Mouse (Mus musculus) erythroblast, embryonic 14.5 days (primary cell): ENCODE results near the gene Myrf. TPM values are rescaled to one million over a fixed set of nuclear protein-coding genes. Genes with fewer than 3 reads are reported as not detected.

Experiments
- H3K27me3 ChIP-seq: 2 replicates; pipeline ENCODE4 v1.6.1; 2012; ENCODE audit warnings: inconsistent platforms; ENCODE audit not compliant: control insufficient read depth
- H3K36me3 ChIP-seq: 2 replicates; pipeline ENCODE4 v1.6.1; 2012; ENCODE audit warnings: mild to moderate bottlenecking, inconsistent platforms; ENCODE audit not compliant: control insufficient read depth
- H3K4me1 ChIP-seq: 2 replicates; pipeline ENCODE4 v1.6.1; 2012; ENCODE audit warnings: inconsistent platforms; ENCODE audit not compliant: control insufficient read depth
- H3K4me3 ChIP-seq: replicated peaks from 2 replicates; pipeline ENCODE3; 2012; ENCODE audit warnings: moderate library complexity, mild to moderate bottlenecking, inconsistent platforms
- H3K9me3 ChIP-seq: 2 replicates; pipeline ENCODE4 v1.6.1; 2012; ENCODE audit warnings: low read length, inconsistent platforms, mixed read lengths; ENCODE audit not compliant: control insufficient read depth
- GATA1 ChIP-seq: IDR thresholded peaks from 2 replicates; pipeline ENCODE4 v1.6.1; 2012; ENCODE audit warnings: low read length, inconsistent platforms, mixed read lengths
- TAL1 ChIP-seq: IDR thresholded peaks from 3 replicates; pipeline ENCODE4 v1.6.1; 2012; ENCODE audit warnings: low read length, inconsistent platforms, mixed read lengths
- polyA plus RNA-seq: library from polyadenylated mRNA; stranded (reverse); fragments of >175 nt; gene quantifications from 2 replicates; pipeline ENCODE4 v1.2.3, GENCODE M21; 2012

Gene Myrf
- polyA plus RNA-seq, 1 experiment = 0.02 TPM

- H3K4me3 ChIP-seq = no peak overlapping the region
- H3K9me3 ChIP-seq = no peaks in the 10 kb centered on the region
- TF ChIP-seq TAL1 = no peak
- TF ChIP-seq GATA1 = no peak
- peaks cover 5% of the 10 kb centered on the region; the same call in 1 of the 2 replicates for H3K36me3 ChIP-seq
- H3K4me1 ChIP-seq = peaks cover 15% of the 10 kb centered on the region
- H3K27me3 ChIP-seq = no peaks in the 10 kb centered on the region
Measured at GRCm38 (mm10) chr19:10222656-10223055, 17.9 kb downstream of the Myrf start.

- H3K9me3 ChIP-seq = no peaks in the 10 kb centered on the region
- peaks cover 5% of the 10 kb centered on the region; the same call in 1 of the 2 replicates for H3K36me3 ChIP-seq
- H3K4me3 ChIP-seq = no peak overlapping the region
- H3K27me3 ChIP-seq = no peaks in the 10 kb centered on the region
- H3K4me1 ChIP-seq = peaks cover 15% of the 10 kb centered on the region
- TF ChIP-seq GATA1 (no peak), TAL1 (no peak)
Measured at GRCm38 (mm10) chr19:10221585-10221984, 19.0 kb downstream of the Myrf start.

DNA sequence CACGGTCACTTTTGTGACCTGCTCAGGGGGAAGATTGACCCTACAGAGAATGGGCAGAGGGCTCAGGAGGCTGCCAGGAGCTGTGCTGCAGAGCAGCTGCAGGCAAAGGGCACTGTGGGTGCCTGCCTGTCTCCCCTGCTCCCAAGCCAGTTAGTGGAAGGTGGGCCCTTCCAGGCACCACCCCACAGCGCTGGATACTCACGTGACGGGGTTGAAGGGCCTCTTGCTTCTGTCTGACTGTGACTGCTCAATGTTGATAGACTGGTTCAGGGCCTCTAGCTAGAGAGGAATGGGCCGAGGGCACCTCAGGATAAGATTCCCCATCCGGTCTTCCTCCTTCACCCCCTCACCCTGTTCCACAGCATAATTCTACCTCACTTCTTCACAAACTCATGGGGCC is 21.0 kb downstream of the Myrf start:
- TF ChIP-seq TAL1 = no peak
- no peak for TF ChIP-seq GATA1
- peaks cover 16% of the 10 kb centered on the region for H3K4me1 ChIP-seq
- H3K36me3 ChIP-seq = peaks cover 5% of the 10 kb centered on the region; the same call in 1 of the 2 replicates
- H3K4me3 ChIP-seq = no peak overlapping the region
- H3K9me3 ChIP-seq = no peaks in the 10 kb centered on the region
- no peaks in the 10 kb centered on the region for H3K27me3 ChIP-seq

DNA sequence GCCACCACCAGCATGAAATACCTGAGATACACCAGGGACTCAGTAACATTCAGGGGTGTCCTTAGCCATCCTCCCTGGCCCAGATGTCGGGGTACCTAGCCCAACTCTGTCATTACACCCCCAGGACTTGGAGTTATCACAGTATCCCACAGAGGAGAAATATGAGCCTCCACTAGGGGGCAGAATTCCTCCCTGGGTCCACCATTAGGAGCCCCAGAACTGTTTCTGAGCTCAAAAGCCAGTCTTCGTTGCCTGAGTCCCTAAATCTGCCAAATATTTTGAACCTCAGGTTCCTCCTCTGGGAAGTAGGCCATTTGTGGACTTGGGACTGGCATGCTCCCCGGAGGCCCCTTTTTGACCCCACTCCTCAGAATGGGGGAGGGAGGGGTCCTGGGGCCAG is 21.4 kb downstream of the Myrf start:
- peaks cover 16% of the 10 kb centered on the region for H3K4me1 ChIP-seq
- no peak overlapping the region for H3K4me3 ChIP-seq
- TF ChIP-seq GATA1 = no peak
- TF ChIP-seq TAL1 = no peak
- no peaks in the 10 kb centered on the region for H3K27me3 ChIP-seq
- peaks cover 5% of the 10 kb centered on the region; the same call in 1 of the 2 replicates for H3K36me3 ChIP-seq
- no peaks in the 10 kb centered on the region for H3K9me3 ChIP-seq

- Histone ChIP-seq H3K36me3 (peaks cover 22% of the 10 kb centered on the region), H3K27me3 (no peaks in the 10 kb centered on the region), H3K4me1 (peaks cover 21% of the 10 kb centered on the region), H3K9me3 (no peaks in the 10 kb centered on the region), H3K4me3 (no peak overlapping the region)
- TF ChIP-seq TAL1 (no peak), GATA1 (no peak)
Measured at GRCm38 (mm10) chr19:10216101-10216500, 24.4 kb downstream of the Myrf start.

- Histone ChIP-seq H3K36me3 (peaks cover 44% of the 10 kb centered on the region), H3K4me3 (no peak overlapping the region), H3K27me3 (no peaks in the 10 kb centered on the region), H3K9me3 (no peaks in the 10 kb centered on the region), H3K4me1 (peaks cover 32% of the 10 kb centered on the region)
- no peak for TF ChIP-seq GATA1
- TF ChIP-seq TAL1 = no peak
Measured at GRCm38 (mm10) chr19:10213796-10214471, 26.6 kb downstream of the Myrf start.

GRCm38 (mm10) chr19:10210885-10211284 is 29.7 kb downstream of the Myrf start:
- Histone ChIP-seq H3K4me1 (peaks cover 32% of the 10 kb centered on the region), H3K9me3 (no peaks in the 10 kb centered on the region), H3K4me3 (no peak overlapping the region), H3K27me3 (no peaks in the 10 kb centered on the region), H3K36me3 (peaks cover 72% of the 10 kb centered on the region)
- TF ChIP-seq TAL1 (no peak), GATA1 (no peak)

DNA sequence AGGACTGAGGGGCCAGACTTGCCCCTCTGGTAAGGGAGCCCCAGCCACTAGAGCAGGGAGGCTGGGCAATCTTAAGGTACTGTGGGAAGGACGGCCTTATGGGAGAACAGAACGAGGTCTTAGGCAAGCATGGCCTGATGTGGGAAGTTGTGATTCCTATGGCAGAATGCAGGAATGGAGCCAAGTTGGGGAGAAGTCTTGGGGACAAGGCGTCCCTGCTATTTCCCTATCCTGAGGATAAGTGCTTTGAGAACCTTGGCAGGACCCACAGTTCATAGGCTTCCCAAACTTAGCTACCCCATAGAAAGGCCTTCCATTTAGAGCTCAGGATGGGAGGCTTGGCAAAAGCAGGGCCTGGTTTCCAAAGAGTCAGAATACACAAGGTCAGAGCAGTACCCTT is 31.7 kb downstream of the Myrf start:
- Histone ChIP-seq H3K9me3 (no peaks in the 10 kb centered on the region), H3K4me1 (peaks cover 44% of the 10 kb centered on the region), H3K36me3 (peaks cover 80% of the 10 kb centered on the region), H3K4me3 (no peak overlapping the region), H3K27me3 (no peaks in the 10 kb centered on the region)
- TF ChIP-seq GATA1 (no peak), TAL1 (no peak)

DNA sequence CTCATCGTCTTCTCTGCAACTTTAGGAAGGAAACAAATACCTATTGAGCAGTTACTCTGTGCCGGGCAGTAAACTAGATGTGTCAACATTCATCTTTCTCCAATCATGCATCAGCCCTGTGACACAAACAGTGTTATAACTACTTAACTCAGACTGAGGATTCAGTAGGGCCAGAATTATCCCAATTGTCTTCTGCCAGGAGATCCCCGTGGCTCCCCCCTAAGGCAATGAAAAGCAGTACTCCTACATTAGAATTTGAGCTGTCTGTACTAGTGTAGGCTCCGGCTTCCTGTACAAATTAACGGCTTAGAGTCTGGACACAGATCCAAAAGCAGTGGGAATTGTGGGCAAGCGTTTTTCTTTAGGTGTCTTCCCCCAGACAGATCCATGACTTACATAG is 35.5 kb downstream of the Myrf start:
- TF ChIP-seq GATA1 (no peak), TAL1 (no peak)
- H3K4me3 ChIP-seq = peak overlapping the region; percentile 74
- peaks cover 2% of the 10 kb centered on the region; the same call in 1 of the 2 replicates for H3K27me3 ChIP-seq
- peaks cover 47% of the 10 kb centered on the region for H3K4me1 ChIP-seq
- H3K9me3 ChIP-seq = no peaks in the 10 kb centered on the region
- H3K36me3 ChIP-seq = peaks cover 80% of the 10 kb centered on the region

DNA sequence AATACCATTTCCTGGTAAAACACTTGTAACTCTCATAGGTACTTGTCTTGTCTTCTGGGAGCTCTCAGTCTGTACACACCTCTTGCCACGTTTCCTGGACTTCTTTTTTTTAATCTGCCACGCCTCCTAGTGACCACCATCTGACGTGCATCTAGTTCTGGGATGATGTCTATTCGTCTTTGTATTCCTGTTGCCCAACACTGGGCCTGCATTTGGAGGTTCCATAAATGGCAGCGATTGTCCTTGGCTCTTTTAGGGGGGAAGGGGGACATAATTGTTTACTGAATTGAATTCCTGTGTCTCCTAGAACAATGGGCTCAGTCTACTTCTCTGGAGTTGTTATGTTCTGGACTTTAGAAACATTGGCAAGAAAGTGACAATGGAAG is 35.9 kb downstream of the Myrf start:
- TF ChIP-seq TAL1 (no peak), GATA1 (no peak)
- peak overlapping the region; percentile 74 for H3K4me3 ChIP-seq
- H3K36me3 ChIP-seq = peaks cover 80% of the 10 kb centered on the region
- H3K4me1 ChIP-seq = peaks cover 49% of the 10 kb centered on the region
- no peaks in the 10 kb centered on the region for H3K9me3 ChIP-seq
- H3K27me3 ChIP-seq = peaks cover 2% of the 10 kb centered on the region; the same call in 1 of the 2 replicates
